Mouse (Mus musculus) forebrain, embryonic 10.5 days (tissue): ENCODE results near the gene Prkab2. TPM values are rescaled to one million over a fixed set of nuclear protein-coding genes. Genes with fewer than 3 reads are reported as not detected.

ENCODE experiments used
- DNase-seq: peaks from one replicate; pipeline ENCODE4 v3.0.0-alpha.2; 2017; ENCODE audit warnings: low spot score; ENCODE audit errors: extremely low spot score
- H3K27ac ChIP-seq: fragments of 300-500 bp; sonication (generic); 2 replicates; pipeline ENCODE4 v1.5.1; 2016; ENCODE audit warnings: mild to moderate bottlenecking
- H3K27me3 ChIP-seq: fragments of 300-500 bp; sonication (generic); 2 replicates; pipeline ENCODE4 v1.6.1; 2016; ENCODE audit warnings: mild to moderate bottlenecking; ENCODE audit not compliant: poor library complexity, severe bottlenecking
- H3K36me3 ChIP-seq: fragments of 300-500 bp; sonication (generic); replicated peaks from 2 replicates; pipeline ENCODE4 v1.6.1; 2016; ENCODE audit warnings: mild to moderate bottlenecking, moderate library complexity
- H3K4me1 ChIP-seq: fragments of 300-500 bp; sonication (generic); 2 replicates; pipeline ENCODE4 v1.6.1; 2016
- H3K4me3 ChIP-seq: fragments of 300-500 bp; sonication (generic); 2 replicates; pipeline ENCODE4 v1.5.1; 2016; ENCODE audit warnings: mild to moderate bottlenecking, moderate library complexity
- H3K9me3 ChIP-seq: fragments of 300-500 bp; sonication (generic); 2 replicates; pipeline ENCODE4 v1.6.1; 2016; ENCODE audit warnings: mild to moderate bottlenecking, moderate library complexity
- WGBS: fragments of 180-500 bp; shearing (Covaris S2); methylation state at CpG from one replicate; pipeline ENCODE4 v1.1.7; 2016; 5-methylcytosine and 5-hydroxymethylcytosine counted together
- polyA plus RNA-seq: library from polyadenylated mRNA; unstranded; fragments of >200 nt; fragmentation: Nextera tagmentation; extraction: Ambion mirVana; gene quantifications from 2 replicates; pipeline ENCODE4 v1.2.1, GENCODE M21; 2016

The Prkab2 gene
- polyA plus RNA-seq, 1 experiment from 2014 or later = 7.6 TPM

DNA sequence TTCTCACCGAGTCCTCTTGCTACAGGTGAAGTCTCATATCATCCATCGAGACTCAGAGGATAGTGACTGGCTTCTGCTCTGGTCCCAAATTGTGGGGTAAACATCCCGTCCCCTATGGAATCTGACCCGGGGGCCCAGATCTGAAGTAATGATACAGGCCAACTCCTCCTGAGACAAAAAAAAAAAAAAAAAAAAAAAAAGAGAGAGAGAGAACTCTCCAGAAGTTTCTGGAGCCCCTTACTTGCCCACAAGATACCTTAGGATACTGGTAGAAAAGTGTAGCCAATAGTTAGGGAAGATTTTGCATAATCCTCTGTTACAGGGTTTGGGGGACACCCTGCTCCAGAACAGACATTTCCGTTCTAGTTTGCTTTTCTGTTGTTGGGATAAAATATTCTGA is 24.6 kb downstream of the Prkab2 start:
- 23% methylated on average over 5 of the region's 5 CpGs for WGBS
- H3K4me3 ChIP-seq = peak overlapping the region; percentile 55

GRCm38 (mm10) chr3:97683560-97684195 is 25.7 kb downstream of the Prkab2 start:
- H3K27ac ChIP-seq = no peak overlapping the region
- H3K36me3 ChIP-seq = no peaks in the 10 kb centered on the region
- peak; percentile 40 for DNase-seq
- 5% methylated on average over 16 of the region's 16 CpGs for WGBS
- H3K9me3 ChIP-seq = no peaks in the 10 kb centered on the region
- peaks cover 34% of the 10 kb centered on the region for H3K4me1 ChIP-seq
- H3K27me3 ChIP-seq = peaks cover 68% of the 10 kb centered on the region
- H3K4me3 ChIP-seq = peak overlapping the region; percentile 33

More for the DNA sequence above, 24.6 kb downstream of the Prkab2 start:
- H3K9me3 ChIP-seq = no peaks in the 10 kb centered on the region
- H3K27ac ChIP-seq = no peak overlapping the region
- DNase-seq = no peak
- H3K27me3 ChIP-seq = peaks cover 68% of the 10 kb centered on the region
- H3K4me1 ChIP-seq = peaks cover 34% of the 10 kb centered on the region
- H3K36me3 ChIP-seq = no peaks in the 10 kb centered on the region

DNA sequence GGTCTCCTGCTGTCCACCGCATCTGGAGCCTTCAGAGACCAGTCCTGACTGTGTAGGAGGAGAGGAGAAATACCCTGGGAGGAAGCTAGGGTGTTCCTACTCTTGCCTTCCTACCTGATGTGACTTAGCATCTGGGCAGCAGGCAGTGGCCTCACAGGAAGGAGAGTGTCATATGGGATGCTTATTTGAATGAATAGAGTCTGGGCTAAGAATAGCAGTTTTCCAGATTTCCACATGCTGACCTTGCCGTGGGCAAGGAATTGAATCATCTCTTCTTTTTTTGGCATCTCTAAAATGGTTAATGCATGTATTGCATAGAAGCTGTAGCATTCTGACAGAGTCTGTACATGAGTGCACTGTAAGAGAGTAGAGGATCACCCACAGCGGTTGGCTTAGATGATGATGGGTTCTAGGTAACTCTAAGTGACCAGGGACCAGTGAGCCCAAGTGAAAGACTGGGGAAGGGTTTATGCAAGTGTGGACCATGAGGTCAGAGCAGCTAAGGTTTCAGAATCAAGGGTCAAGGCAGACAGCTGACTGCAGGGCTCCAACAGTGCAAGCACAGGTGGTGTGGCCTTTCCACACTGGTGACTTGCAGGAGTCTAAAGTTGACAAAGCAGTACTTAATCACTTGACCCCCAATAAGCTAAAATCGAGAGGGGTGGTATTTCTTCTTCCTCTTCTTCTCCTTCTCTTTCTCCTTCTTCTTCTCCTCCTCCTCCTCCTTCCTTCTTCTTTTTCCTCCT is 28.6 kb downstream of the Prkab2 start:
- no peak for DNase-seq
- no peaks in the 10 kb centered on the region for H3K9me3 ChIP-seq
- no peak overlapping the region for H3K4me3 ChIP-seq
- H3K27ac ChIP-seq = no peak overlapping the region
- no peaks in the 10 kb centered on the region for H3K36me3 ChIP-seq
- H3K4me1 ChIP-seq = peaks cover 37% of the 10 kb centered on the region
- H3K27me3 ChIP-seq = peaks cover 47% of the 10 kb centered on the region
- WGBS = 87% methylated on average over 4 of the region's 4 CpGs

- no peak overlapping the region for H3K27ac ChIP-seq
- peaks cover 20% of the 10 kb centered on the region for H3K27me3 ChIP-seq
- DNase-seq = no peak
- WGBS = 81% methylated on average over 2 of the region's 2 CpGs
- no peaks in the 10 kb centered on the region for H3K36me3 ChIP-seq
- no peak overlapping the region for H3K4me3 ChIP-seq
- H3K4me1 ChIP-seq = peaks cover 21% of the 10 kb centered on the region
- H3K9me3 ChIP-seq = no peaks in the 10 kb centered on the region
Measured at GRCm38 (mm10) chr3:97689289-97689688, 31.3 kb downstream of the Prkab2 start.

- Histone ChIP-seq H3K4me1 (peaks cover 17% of the 10 kb centered on the region), H3K9me3 (no peaks in the 10 kb centered on the region), H3K36me3 (no peaks in the 10 kb centered on the region), H3K27ac (peak overlapping the region; percentile 56), H3K27me3 (peaks cover 7% of the 10 kb centered on the region; the same call in 1 of the 2 replicates), H3K4me3 (no peak overlapping the region)
- DNase-seq = no peak
- 63% methylated on average over 7 of the region's 7 CpGs for WGBS
Measured at GRCm38 (mm10) chr3:97690590-97690989, 32.6 kb downstream of the Prkab2 start.

GRCm38 (mm10) chr3:97691443-97692017 is 33.5 kb downstream of the Prkab2 start:
- H3K4me3 ChIP-seq = no peak overlapping the region
- 70% methylated on average over 12 of the region's 12 CpGs for WGBS
- peak overlapping the region; percentile 56 for H3K27ac ChIP-seq
- no peaks in the 10 kb centered on the region for H3K36me3 ChIP-seq
- peaks cover 17% of the 10 kb centered on the region for H3K4me1 ChIP-seq
- H3K27me3 ChIP-seq = no peaks in the 10 kb centered on the region
- no peaks in the 10 kb centered on the region for H3K9me3 ChIP-seq
- no peak for DNase-seq

DNA sequence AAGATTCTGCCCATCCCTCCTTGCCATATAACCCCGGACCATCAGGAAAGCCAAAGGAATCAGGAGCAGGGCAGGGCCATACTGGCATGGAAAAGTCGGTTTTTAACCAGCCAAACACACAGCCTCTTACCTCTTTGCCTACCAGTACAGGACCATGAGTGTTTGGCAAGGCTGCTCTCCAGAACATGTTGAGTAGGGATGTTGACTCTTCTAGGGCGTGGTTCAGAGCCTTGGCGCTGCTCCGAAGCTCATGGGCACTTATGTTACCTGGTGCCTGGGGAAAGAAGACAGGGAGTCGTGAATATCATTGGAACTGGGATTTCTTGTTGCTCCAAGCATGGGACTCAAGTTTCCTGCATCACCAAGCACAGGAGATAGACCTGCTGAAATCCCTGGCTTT is 35.8 kb downstream of the Prkab2 start:
- no peak overlapping the region for H3K4me3 ChIP-seq
- H3K27me3 ChIP-seq = no peaks in the 10 kb centered on the region
- H3K27ac ChIP-seq = no peak overlapping the region
- H3K4me1 ChIP-seq = peaks cover 17% of the 10 kb centered on the region
- 85% methylated on average over 6 of the region's 6 CpGs for WGBS
- H3K36me3 ChIP-seq = no peaks in the 10 kb centered on the region
- no peak for DNase-seq
- H3K9me3 ChIP-seq = no peaks in the 10 kb centered on the region

DNA sequence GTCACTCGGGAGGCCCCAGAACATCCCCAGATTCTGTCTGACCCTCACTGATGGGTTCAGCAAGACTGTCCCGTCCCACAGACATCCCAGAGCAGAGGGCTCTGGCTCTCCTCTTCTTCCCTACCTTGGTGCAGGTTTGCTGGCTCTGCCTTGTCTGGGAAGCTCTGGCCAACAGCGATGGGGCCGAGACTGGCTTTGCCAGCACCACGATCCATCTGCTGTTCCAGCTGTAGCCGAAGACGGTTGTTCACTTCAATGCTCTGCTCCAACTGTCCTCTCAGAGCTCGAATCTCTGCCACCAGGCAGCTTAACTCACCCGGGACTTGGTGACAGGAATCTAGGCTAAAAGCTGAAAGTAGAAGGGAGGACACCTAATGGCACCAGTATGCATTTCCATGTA is 38.9 kb downstream of the Prkab2 start:
- Histone ChIP-seq H3K36me3 (no peaks in the 10 kb centered on the region), H3K4me3 (no peak overlapping the region), H3K27ac (no peak overlapping the region), H3K27me3 (no peaks in the 10 kb centered on the region), H3K4me1 (peaks cover 1% of the 10 kb centered on the region; the same call in 1 of the 2 replicates), H3K9me3 (no peaks in the 10 kb centered on the region)
- DNase-seq = no peak
- 86% methylated on average over 9 of the region's 9 CpGs for whole genome bisulfite sequencing

GRCm38 (mm10) chr3:97697291-97697690 is 39.3 kb downstream of the Prkab2 start:
- H3K9me3 ChIP-seq = no peaks in the 10 kb centered on the region
- no peaks in the 10 kb centered on the region for H3K36me3 ChIP-seq
- H3K27me3 ChIP-seq = no peaks in the 10 kb centered on the region
- 81% methylated on average over 9 of the region's 9 CpGs for WGBS
- DNase-seq = no peak
- H3K27ac ChIP-seq = no peak overlapping the region
- no peak overlapping the region for H3K4me3 ChIP-seq
- no peaks in the 10 kb centered on the region; the same call in 1 of the 2 replicates for H3K4me1 ChIP-seq

DNA sequence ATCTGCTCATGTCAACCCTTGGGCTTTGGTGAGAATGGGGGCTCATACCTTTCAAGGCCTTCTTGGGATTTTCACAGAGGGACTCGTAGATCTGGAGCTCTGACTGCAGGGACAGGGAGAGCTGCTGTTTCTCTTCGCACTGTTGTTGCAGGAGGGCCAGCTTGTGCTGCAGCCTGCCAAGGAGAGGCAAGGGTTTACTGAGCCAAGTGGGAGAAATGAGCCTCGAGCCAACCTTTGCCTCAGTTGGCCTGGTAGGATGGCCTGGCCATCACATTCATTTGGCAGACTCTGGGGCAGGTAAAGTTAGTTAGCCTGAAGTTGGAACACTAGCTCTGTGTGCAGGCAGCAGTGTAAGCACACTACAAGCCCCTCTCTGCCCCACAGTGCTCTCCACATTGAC is 41.1 kb downstream of the Prkab2 start:
- no peak overlapping the region for H3K4me3 ChIP-seq
- H3K27me3 ChIP-seq = no peaks in the 10 kb centered on the region
- no peak for DNase-seq
- no peaks in the 10 kb centered on the region for H3K9me3 ChIP-seq
- no peaks in the 10 kb centered on the region for H3K36me3 ChIP-seq
- WGBS = 88% methylated on average over 3 of the region's 3 CpGs
- H3K27ac ChIP-seq = no peak overlapping the region
- no peaks in the 10 kb centered on the region for H3K4me1 ChIP-seq

- H3K27ac ChIP-seq = no peak overlapping the region
- H3K9me3 ChIP-seq = no peaks in the 10 kb centered on the region
- no peaks in the 10 kb centered on the region for H3K36me3 ChIP-seq
- H3K27me3 ChIP-seq = no peaks in the 10 kb centered on the region
- WGBS = 68% methylated on average over 3 of the region's 3 CpGs
- H3K4me1 ChIP-seq = no peaks in the 10 kb centered on the region
- no peak overlapping the region for H3K4me3 ChIP-seq
- no peak for DNase-seq
Measured at GRCm38 (mm10) chr3:97701198-97701597, 43.2 kb downstream of the Prkab2 start.

- H3K27me3 ChIP-seq = no peaks in the 10 kb centered on the region
- no peaks in the 10 kb centered on the region for H3K36me3 ChIP-seq
- no peak for DNase-seq
- H3K9me3 ChIP-seq = no peaks in the 10 kb centered on the region
- H3K4me1 ChIP-seq = no peaks in the 10 kb centered on the region
- 94% methylated on average over 11 of the region's 11 CpGs for WGBS
- no peak overlapping the region for H3K4me3 ChIP-seq
- H3K27ac ChIP-seq = no peak overlapping the region
Measured at GRCm38 (mm10) chr3:97702448-97703080, 44.6 kb downstream of the Prkab2 start.

- Histone ChIP-seq H3K36me3 (no peaks in the 10 kb centered on the region), H3K4me1 (no peaks in the 10 kb centered on the region), H3K4me3 (no peak overlapping the region), H3K9me3 (no peaks in the 10 kb centered on the region), H3K27me3 (no peaks in the 10 kb centered on the region), H3K27ac (no peak overlapping the region)
- WGBS = 85% methylated on average over 3 of the region's 3 CpGs
- DNase-seq = no peak
Measured at GRCm38 (mm10) chr3:97705508-97705907, 47.5 kb downstream of the Prkab2 start.
